Mouse (Mus musculus) embryonic facial prominence, embryonic 10.5 days (tissue): ENCODE measurements around the gene Dctn2. TPM values are rescaled to one million over a fixed set of nuclear protein-coding genes. Genes with fewer than 3 reads are reported as not detected.
A peak's percentile ranks its signal among the peaks of the same experiment; 100 is the strongest.

Source experiments
- DNase-seq: peaks from one replicate; pipeline ENCODE4 v3.0.0-alpha.2; 2017; ENCODE audit warnings: low spot score
- H3K27ac ChIP-seq: fragments of 300-500 bp; sonication (generic); replicated peaks from 2 replicates; pipeline ENCODE4 v1.5.1; 2016; ENCODE audit warnings: mild to moderate bottlenecking
- H3K27me3 ChIP-seq: fragments of 300-500 bp; sonication (generic); replicated peaks from 2 replicates; pipeline ENCODE4 v1.6.1; 2016; ENCODE audit warnings: low read depth, mild to moderate bottlenecking; ENCODE audit not compliant: poor library complexity, severe bottlenecking
- H3K36me3 ChIP-seq: fragments of 300-500 bp; sonication (generic); replicated peaks from 2 replicates; pipeline ENCODE4 v1.6.1; 2016; ENCODE audit warnings: mild to moderate bottlenecking, moderate library complexity
- H3K4me1 ChIP-seq: fragments of 300-500 bp; sonication (generic); 2 replicates; pipeline ENCODE4 v1.6.1; 2016
- H3K4me3 ChIP-seq: fragments of 300-500 bp; sonication (generic); 2 replicates; pipeline ENCODE4 v1.5.1; 2016; ENCODE audit warnings: mild to moderate bottlenecking, moderate library complexity
- H3K9me3 ChIP-seq: fragments of 300-500 bp; sonication (generic); 2 replicates; pipeline ENCODE4 v1.6.1; 2016; ENCODE audit warnings: mild to moderate bottlenecking
- WGBS: fragments of 180-500 bp; shearing (Covaris S2); methylation state at CpG from one replicate; pipeline ENCODE4 v1.1.7; 2016; 5-methylcytosine and 5-hydroxymethylcytosine counted together
- polyA plus RNA-seq: library from polyadenylated mRNA; unstranded; fragments of >200 nt; fragmentation: Nextera tagmentation; extraction: Ambion mirVana; gene quantifications from 2 replicates; pipeline ENCODE4 v1.2.1, GENCODE M21; 2016

The Dctn2 gene
- polyA plus RNA-seq, 1 experiment from 2014 or later: 187 TPM

DNA sequence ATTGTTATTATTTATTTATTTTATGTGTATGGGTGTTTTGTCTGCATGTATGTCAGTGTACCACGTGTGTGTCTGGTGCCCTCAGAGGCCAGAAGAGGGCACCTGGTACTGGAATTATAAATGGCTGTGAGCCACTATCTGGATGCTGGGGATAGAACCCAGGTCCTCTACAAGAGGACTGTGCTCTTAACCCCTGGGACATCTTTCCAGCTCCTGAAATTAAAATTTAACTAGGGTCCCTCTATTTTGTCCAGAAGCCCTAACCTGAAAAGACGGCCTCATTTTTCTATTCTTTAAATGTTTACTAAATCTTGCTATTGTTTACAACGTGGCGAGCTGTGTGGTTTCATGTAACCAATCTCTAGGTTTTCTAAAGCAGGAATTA, 449 bp upstream of the Dctn2 start:
- Histone ChIP-seq H3K4me1 (peaks cover 30% of the 10 kb centered on the region), H3K9me3 (no peaks in the 10 kb centered on the region), H3K27ac (peak overlapping the region; percentile 96; the same call in 1 of the 2 replicates), H3K27me3 (peaks cover 43% of the 10 kb centered on the region), H3K36me3 (peaks cover 27% of the 10 kb centered on the region), H3K4me3 (peak overlapping the region; percentile 95)
- WGBS: 31% methylated on average over 4 of the region's 4 CpGs
- DNase-seq: no peak

DNA sequence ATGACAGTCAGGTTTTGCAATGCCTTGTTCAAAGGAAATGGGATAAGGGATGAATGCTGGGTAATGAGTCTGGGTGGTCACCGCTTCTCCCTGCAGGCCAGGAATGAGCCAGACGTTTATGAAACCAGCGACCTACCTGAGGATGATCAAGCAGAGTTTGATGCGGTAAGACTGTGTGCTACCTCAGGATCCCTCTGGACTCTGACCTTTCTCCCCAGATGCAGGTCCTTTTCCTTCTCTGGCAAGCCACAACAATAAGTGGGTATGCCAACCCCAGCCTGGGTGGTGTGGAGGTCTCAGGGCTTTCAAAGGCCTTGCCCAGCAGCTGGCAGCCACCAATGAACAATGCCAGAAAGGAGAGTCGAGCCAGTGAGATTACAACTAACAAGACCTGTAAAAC, 1.1 kb downstream of the Dctn2 start:
- H3K27ac ChIP-seq: peak overlapping the region; percentile 96; the same call in 1 of the 2 replicates
- H3K36me3 ChIP-seq: peaks cover 43% of the 10 kb centered on the region
- H3K4me3 ChIP-seq: peak overlapping the region; percentile 95
- H3K4me1 ChIP-seq: peaks cover 27% of the 10 kb centered on the region
- no peaks in the 10 kb centered on the region for H3K9me3 ChIP-seq
- WGBS: 77% methylated on average over 5 of the region's 5 CpGs
- peaks cover 27% of the 10 kb centered on the region for H3K27me3 ChIP-seq
- no peak for DNase-seq

DNA sequence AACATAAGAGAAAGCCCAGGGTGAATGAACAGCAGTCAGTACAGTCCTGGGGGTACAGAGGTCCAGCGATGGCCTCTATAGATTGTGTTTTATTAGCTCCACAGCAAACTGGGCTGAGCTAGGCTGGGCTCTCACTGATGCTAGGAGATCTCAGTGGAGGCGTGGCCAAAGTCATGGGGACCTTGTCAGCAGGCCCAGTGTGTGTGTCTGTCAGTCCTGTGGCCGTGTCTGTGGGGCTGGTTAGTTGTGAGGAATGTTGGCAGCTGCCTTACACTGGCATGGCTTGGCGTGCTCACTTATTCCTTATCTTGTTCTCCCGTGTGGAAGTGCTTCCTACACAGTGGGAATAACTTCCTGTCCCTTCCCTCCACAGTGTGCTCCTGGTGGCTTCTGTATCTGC, 2.2 kb downstream of the Dctn2 start:
- H3K27me3 ChIP-seq: peaks cover 17% of the 10 kb centered on the region
- H3K4me1 ChIP-seq: peaks cover 18% of the 10 kb centered on the region
- no peaks in the 10 kb centered on the region for H3K9me3 ChIP-seq
- no peak overlapping the region for H3K4me3 ChIP-seq
- H3K27ac ChIP-seq: no peak overlapping the region
- no peak for DNase-seq
- WGBS: 91% methylated on average over 5 of the region's 5 CpGs
- H3K36me3 ChIP-seq: peaks cover 54% of the 10 kb centered on the region

DNA sequence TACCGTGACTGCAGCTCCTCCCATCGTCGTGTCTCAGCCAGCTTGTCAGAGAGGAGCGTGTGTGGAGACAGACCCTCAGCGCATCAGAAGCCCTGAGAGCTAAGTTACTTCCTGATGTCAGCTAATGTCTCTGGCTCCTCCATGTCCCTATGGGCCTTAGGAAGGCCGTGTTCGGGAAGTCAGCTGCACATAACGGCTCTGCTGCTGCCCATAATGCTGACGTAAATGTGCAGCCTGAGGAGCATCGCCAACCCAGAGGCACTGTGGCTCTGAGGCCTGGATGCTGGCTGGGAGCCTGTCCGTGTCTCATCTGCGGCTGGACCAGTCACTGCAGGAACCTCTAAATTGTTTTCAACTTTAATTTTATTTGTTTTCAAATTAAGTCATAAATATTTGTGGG, 2.9 kb downstream of the Dctn2 start:
- Histone ChIP-seq H3K9me3 (no peaks in the 10 kb centered on the region), H3K27ac (no peak overlapping the region), H3K4me3 (no peak overlapping the region), H3K4me1 (peaks cover 18% of the 10 kb centered on the region), H3K27me3 (peaks cover 10% of the 10 kb centered on the region), H3K36me3 (peaks cover 60% of the 10 kb centered on the region)
- no peak for DNase-seq
- WGBS: 85% methylated on average over 12 of the region's 12 CpGs

- H3K36me3 ChIP-seq: peaks cover 69% of the 10 kb centered on the region
- 77% methylated on average over 4 of the region's 4 CpGs for WGBS
- no peaks in the 10 kb centered on the region for H3K9me3 ChIP-seq
- peaks cover 18% of the 10 kb centered on the region for H3K4me1 ChIP-seq
- no peak overlapping the region for H3K4me3 ChIP-seq
- DNase-seq: no peak
- no peak overlapping the region for H3K27ac ChIP-seq
- H3K27me3 ChIP-seq: peaks cover 2% of the 10 kb centered on the region
Observed at GRCm38 (mm10) chr10:127269884-127270283, 3.7 kb downstream of the Dctn2 start.

GRCm38 (mm10) chr10:127272371-127272770, 6.2 kb downstream of the Dctn2 start:
- Histone ChIP-seq H3K27me3 (no peaks in the 10 kb centered on the region), H3K27ac (no peak overlapping the region), H3K9me3 (no peaks in the 10 kb centered on the region), H3K4me1 (peaks cover 10% of the 10 kb centered on the region), H3K4me3 (no peak overlapping the region), H3K36me3 (peaks cover 94% of the 10 kb centered on the region)
- WGBS: 90% methylated on average over 5 of the region's 5 CpGs
- DNase-seq: no peak

GRCm38 (mm10) chr10:127274261-127275022, 8.3 kb downstream of the Dctn2 start:
- Histone ChIP-seq H3K27ac (no peak overlapping the region), H3K36me3 (peaks cover 99% of the 10 kb centered on the region), H3K4me1 (peaks cover 7% of the 10 kb centered on the region; the same call in 1 of the 2 replicates), H3K9me3 (no peaks in the 10 kb centered on the region), H3K4me3 (no peak overlapping the region), H3K27me3 (no peaks in the 10 kb centered on the region)
- no peak for DNase-seq
- whole genome bisulfite sequencing: 91% methylated on average over 11 of the region's 11 CpGs

- Histone ChIP-seq H3K27ac (no peak overlapping the region), H3K4me1 (peaks cover 9% of the 10 kb centered on the region), H3K36me3 (peaks cover 100% of the 10 kb centered on the region), H3K4me3 (no peak overlapping the region), H3K9me3 (no peaks in the 10 kb centered on the region), H3K27me3 (no peaks in the 10 kb centered on the region)
- DNase-seq: no peak
- 89% methylated on average over 2 of the region's 2 CpGs for WGBS
Observed at GRCm38 (mm10) chr10:127279730-127280129, 13.6 kb downstream of the Dctn2 start.

- Histone ChIP-seq H3K36me3 (peaks cover 100% of the 10 kb centered on the region), H3K27ac (no peak overlapping the region), H3K9me3 (no peaks in the 10 kb centered on the region), H3K27me3 (no peaks in the 10 kb centered on the region), H3K4me1 (peaks cover 25% of the 10 kb centered on the region), H3K4me3 (no peak overlapping the region)
- no peak for DNase-seq
- WGBS: 90% methylated on average over 8 of the region's 8 CpGs
Observed at GRCm38 (mm10) chr10:127281316-127281715, 15.1 kb downstream of the Dctn2 start.

- no peak overlapping the region for H3K4me3 ChIP-seq
- peaks cover 39% of the 10 kb centered on the region for H3K4me1 ChIP-seq
- no peak for DNase-seq
- WGBS: 88% methylated on average over 13 of the region's 13 CpGs
- peaks cover 99% of the 10 kb centered on the region for H3K36me3 ChIP-seq
- H3K27ac ChIP-seq: no peak overlapping the region
- H3K27me3 ChIP-seq: no peaks in the 10 kb centered on the region
- no peaks in the 10 kb centered on the region for H3K9me3 ChIP-seq
Observed at GRCm38 (mm10) chr10:127282620-127283215, 16.6 kb downstream of the Dctn2 start.

DNA sequence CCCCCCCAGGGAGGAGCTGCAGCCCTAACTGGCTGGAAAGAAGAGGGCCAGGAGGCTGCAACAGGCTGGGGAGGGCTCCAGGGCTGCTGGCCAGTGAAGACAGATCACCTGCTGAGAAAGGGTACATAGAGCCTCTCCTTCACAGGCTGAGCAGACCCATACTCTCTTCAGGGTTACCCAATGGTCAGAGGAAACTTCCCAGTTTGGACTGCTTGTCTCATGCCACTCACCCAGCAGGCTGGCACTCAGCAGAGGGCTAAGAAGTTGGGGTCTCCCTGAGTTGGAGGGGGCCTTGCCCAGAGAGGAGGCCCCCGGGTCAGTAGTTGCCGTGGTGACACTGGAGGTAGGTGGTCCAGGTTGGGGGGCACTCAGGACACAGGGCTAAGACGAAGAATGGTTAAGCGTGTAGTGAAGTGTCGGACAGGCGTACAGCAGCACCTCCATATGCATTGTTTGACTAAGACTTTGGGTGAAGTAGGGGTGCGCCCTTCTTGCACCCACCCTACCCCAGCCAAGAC, 18.0 kb downstream of the Dctn2 start:
- WGBS: 91% methylated on average over 7 of the region's 7 CpGs
- Histone ChIP-seq H3K36me3 (peaks cover 84% of the 10 kb centered on the region), H3K4me1 (peaks cover 44% of the 10 kb centered on the region), H3K27ac (no peak overlapping the region), H3K9me3 (no peaks in the 10 kb centered on the region), H3K4me3 (peak overlapping the region; percentile 14; the same call in 1 of the 2 replicates), H3K27me3 (no peaks in the 10 kb centered on the region)
- DNase-seq: no peak

DNA sequence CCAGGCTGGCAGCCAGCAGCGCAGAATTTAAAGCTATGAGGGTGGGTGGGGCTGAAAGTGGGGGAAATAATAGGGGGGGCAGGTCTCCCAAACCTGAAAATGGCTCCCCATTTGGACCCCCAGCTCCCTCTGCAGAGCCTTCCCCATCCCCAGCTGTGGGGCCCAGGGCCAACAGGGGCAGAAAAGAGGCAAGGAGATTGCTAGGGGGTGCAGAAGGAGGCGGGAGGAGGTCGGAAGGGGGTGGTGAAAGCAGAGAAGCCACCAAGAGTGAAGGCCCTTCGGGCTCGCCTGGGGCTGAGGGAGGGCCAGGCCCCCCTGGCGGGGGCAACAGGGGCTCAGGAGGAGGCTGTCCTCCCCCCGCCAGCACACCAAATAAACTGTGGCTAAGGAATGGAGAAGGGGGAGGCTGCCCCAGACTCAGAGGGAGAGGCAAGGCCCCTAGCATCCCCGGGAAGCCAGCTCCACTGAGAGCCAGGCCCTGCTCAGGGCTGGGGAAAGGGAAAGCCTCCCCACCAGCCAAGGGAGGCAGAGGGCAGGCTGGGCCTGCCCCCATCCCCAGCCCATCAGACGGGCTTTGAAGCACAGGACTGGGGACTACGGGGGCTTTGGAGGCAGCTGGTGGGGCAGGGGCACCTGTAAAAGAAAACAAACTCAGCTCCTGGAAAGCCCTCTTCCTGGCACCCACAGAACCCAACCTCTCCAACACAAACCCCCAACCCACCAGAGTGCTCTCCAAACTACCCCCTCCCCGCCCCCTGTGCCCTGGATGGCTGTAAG, 18.7 kb downstream of the Dctn2 start:
- H3K4me3 ChIP-seq: peak overlapping the region; percentile 88
- H3K9me3 ChIP-seq: no peaks in the 10 kb centered on the region
- H3K4me1 ChIP-seq: peaks cover 51% of the 10 kb centered on the region
- no peaks in the 10 kb centered on the region for H3K27me3 ChIP-seq
- no peak for DNase-seq
- WGBS: 74% methylated on average over 11 of the region's 11 CpGs
- H3K27ac ChIP-seq: peak overlapping the region; percentile 95; the same call in 1 of the 2 replicates
- H3K36me3 ChIP-seq: peaks cover 77% of the 10 kb centered on the region
